Mouse (Mus musculus): ENCODE results near the gene Pomgnt2. TPM values are rescaled to one million over a fixed set of nuclear protein-coding genes. Genes with fewer than 3 reads are reported as not detected.

Gene Pomgnt2
- polyA plus RNA-seq, 1 experiment: 30.0 TPM

DNA sequence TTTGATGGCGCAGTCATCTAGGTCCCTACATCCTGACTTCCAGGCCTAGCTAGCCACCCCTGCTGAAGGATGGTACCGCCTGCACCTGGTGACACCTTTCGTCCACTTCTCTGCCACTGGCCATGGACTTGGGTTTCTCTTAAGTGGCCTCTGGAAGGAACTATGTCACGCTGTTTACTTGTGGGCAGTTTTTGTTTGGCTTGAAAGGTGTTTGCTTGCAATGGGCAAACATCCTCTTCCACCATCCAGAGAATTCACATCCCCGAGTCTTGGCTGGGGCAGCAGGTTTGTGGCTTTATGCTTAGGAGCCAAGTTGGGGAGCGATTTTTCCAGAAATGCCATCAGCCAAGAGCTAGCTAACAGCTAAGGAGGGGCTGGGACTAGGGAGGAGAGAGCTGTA, 44.3 kb downstream of the Pomgnt2 start:
- Histone ChIP-seq H3K4me1 (ENCODE audit: control insufficient read depth, insufficient read depth, low read length) (peaks cover 4% of the 10 kb centered on the region), H3K4me3 (ENCODE audit: insufficient read depth, low read length) (no peak overlapping the region), H3K27ac (ENCODE audit: insufficient read depth, low read length) (no peak overlapping the region)
- TF ChIP-seq POLR2A (IDR thresholded peaks at IDR 0.05; ENCODE audit: extremely low read depth, insufficient read depth, low read length) (no peak), CTCF (IDR thresholded peaks at IDR 0.05; ENCODE audit: extremely low read depth, insufficient read depth, low read length) (no peak)

DNA sequence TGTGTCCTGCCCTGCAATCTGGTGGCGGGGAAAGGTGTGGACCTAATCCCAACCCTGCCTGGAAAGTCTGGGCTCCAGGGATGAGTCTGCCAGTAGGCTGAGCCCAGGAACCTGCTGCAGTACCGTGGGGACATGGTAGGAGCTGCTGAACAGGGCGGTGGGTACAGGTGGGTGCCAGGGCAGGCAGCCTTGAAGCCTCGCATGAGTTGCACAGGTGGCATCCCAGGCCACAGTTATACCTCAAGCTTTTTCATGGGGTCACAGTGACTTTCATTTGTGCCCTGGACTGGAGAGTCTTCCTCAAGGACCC, 45.8 kb downstream of the Pomgnt2 start:
- H3K27ac ChIP-seq (ENCODE audit: insufficient read depth, low read length): peak overlapping the region; percentile 45
- peak overlapping the region; percentile 43 for H3K4me3 ChIP-seq (ENCODE audit: insufficient read depth, low read length)

DNA sequence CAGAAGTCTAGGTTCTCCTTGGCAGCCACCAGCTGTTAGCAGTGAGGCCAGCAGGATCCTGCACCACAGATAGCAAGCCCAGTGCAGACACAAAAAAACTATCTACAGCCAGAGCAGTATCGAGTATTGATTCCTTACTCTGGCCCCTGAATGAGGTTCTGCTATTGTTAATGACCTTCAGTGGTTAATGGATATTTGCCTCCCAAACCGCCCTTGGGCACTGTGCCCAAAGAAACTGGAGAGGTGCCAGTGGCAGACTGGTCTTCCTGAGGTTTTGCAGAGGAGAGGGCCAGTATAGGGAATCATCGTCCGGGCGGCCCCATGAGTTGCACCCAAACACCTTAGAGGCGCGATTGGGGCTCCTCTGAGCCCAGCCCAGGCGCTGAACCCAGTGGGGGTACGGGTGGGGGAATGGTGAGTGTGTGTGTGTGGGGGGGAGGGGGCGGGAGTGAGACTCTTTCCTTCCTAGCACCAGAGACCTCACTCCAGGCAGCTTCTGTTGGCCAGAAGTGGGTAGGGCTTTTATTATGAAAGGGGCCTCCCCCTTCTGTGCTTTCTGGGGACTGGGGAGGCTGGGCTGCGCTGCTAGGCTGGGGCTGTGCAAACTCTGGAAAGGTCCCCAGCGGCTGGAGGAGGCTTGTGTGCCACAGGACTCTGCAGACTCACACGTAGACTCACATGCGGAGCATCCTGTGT, 46.3 kb downstream of the Pomgnt2 start, which contains the start of gene Fam198a:
Gene Fam198a, plus strand, starts transcription at position 571 of the 696 bp plus-strand sequence.
- H3K4me3 ChIP-seq (ENCODE audit: insufficient read depth, low read length): peak within 1 kb of the TSS; percentile 43
- TF ChIP-seq POLR2A (IDR thresholded peaks at IDR 0.05; ENCODE audit: extremely low read depth, insufficient read depth, low read length): no peak; the same call in 1 of the 2 replicates
- TF ChIP-seq CTCF (IDR thresholded peaks at IDR 0.05; ENCODE audit: extremely low read depth, insufficient read depth, low read length): no peak
- H3K4me1 ChIP-seq (ENCODE audit: control insufficient read depth, insufficient read depth, low read length): no peaks in the 10 kb centered on the region
- H3K27ac ChIP-seq (ENCODE audit: insufficient read depth, low read length): peak within 1 kb of the TSS; percentile 45

More for the DNA sequence above, 45.8 kb downstream of the Pomgnt2 start:
- H3K4me1 ChIP-seq (ENCODE audit: control insufficient read depth, insufficient read depth, low read length): peaks cover under 1% of the 10 kb centered on the region; the same call in 1 of the 2 replicates
- TF ChIP-seq POLR2A (IDR thresholded peaks at IDR 0.05; ENCODE audit: extremely low read depth, insufficient read depth, low read length): no peak
- no peak for TF ChIP-seq CTCF (IDR thresholded peaks at IDR 0.05; ENCODE audit: extremely low read depth, insufficient read depth, low read length)

DNA sequence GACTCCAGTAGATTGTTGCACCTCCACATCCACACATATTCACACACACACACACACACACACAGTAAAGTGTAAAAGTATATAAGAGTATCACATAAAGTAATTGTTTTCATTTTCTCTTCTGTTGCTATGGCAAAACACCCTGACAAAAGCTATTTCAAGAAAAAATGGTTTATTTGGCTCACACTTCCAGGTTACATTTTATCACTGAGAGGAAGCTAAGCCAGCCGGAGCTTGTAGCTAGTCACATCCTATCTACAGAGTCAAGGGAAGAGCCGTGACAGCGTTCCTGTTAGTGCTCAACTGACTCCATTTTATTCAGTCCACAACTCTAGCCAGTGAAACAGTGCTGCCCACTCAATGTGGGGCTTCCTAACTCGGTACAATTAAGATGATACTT, 48.5 kb downstream of the Pomgnt2 start:
- no peak overlapping the region for H3K27ac ChIP-seq (ENCODE audit: insufficient read depth, low read length)
- no peak overlapping the region for H3K4me3 ChIP-seq (ENCODE audit: insufficient read depth, low read length)
- H3K4me1 ChIP-seq (ENCODE audit: control insufficient read depth, insufficient read depth, low read length): no peaks in the 10 kb centered on the region
- TF ChIP-seq POLR2A (IDR thresholded peaks at IDR 0.05; ENCODE audit: extremely low read depth, insufficient read depth, low read length) (no peak), CTCF (IDR thresholded peaks at IDR 0.05; ENCODE audit: extremely low read depth, insufficient read depth, low read length) (no peak)

DNA sequence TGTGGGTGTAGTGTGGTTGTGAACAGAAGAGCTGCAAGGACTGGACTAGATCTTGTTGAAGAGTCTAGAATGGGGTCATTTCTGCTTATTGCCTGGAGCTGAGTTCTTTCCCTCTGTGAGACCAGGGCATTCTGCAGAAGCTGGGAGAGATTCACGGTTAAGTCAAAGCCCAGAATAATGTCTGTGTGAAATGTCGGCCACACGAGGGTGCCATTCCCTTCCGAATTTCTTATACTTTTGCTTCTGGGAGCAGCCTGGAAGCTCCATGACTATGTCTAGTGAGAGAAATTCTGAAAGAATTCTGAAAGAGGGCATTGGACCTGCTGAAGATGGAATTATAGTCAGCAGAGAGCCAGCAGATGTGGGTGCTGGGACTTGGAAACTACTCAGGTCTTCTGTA, 49.1 kb downstream of the Pomgnt2 start:
- TF ChIP-seq POLR2A (IDR thresholded peaks at IDR 0.05; ENCODE audit: extremely low read depth, insufficient read depth, low read length): no peak
- peak; percentile 73 for TF ChIP-seq CTCF (IDR thresholded peaks at IDR 0.05; ENCODE audit: extremely low read depth, insufficient read depth, low read length)
- no peak overlapping the region for H3K4me3 ChIP-seq (ENCODE audit: insufficient read depth, low read length)
- no peak overlapping the region for H3K27ac ChIP-seq (ENCODE audit: insufficient read depth, low read length)
- H3K4me1 ChIP-seq (ENCODE audit: control insufficient read depth, insufficient read depth, low read length): no peaks in the 10 kb centered on the region

DNA sequence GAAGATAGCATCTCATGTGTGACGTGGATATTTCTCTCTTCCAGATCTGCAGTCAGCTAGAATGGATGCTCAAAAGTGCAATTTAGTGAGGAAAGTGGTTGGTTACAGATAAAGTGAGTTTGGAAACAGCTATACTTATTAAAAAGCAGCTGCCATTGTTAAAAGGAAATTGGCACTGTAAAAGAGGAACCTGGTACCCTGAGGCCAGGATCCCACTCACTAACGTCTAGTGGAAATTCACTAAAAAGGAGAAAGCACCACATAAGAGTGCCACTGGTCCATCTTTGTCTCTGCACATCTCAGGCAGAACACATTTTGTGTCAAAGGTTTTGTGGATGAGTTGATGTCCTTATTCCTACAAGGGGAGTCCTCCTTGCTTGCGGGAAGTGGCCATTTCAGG, 53.3 kb downstream of the Pomgnt2 start:
- no peaks in the 10 kb centered on the region for H3K4me1 ChIP-seq (ENCODE audit: control insufficient read depth, insufficient read depth, low read length)
- TF ChIP-seq CTCF (IDR thresholded peaks at IDR 0.05; ENCODE audit: extremely low read depth, insufficient read depth, low read length) (no peak), POLR2A (IDR thresholded peaks at IDR 0.05; ENCODE audit: extremely low read depth, insufficient read depth, low read length) (no peak)
- no peak overlapping the region for H3K27ac ChIP-seq (ENCODE audit: insufficient read depth, low read length)
- H3K4me3 ChIP-seq (ENCODE audit: insufficient read depth, low read length): no peak overlapping the region

DNA sequence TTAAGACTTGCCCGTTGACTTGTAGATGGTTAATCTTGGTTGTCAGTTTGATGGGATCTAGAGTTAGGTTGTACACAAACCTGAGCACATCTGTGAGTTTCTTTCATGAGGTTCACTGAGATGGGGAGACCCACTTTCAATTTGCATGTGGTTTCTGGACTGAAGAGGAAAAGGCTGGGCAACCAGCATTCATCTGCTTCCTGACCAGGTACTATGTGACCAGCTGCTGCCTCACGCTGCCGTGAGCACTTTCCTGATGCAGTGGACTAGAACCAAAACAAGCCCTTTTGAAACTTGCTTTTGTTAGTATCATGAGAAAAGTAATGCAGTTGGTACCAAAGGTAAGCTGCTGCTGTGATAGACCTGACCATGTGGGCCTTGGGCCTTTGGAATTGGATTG, 53.9 kb downstream of the Pomgnt2 start:
- no peak overlapping the region for H3K4me3 ChIP-seq (ENCODE audit: insufficient read depth, low read length)
- no peak for TF ChIP-seq CTCF (IDR thresholded peaks at IDR 0.05; ENCODE audit: extremely low read depth, insufficient read depth, low read length)
- no peak for TF ChIP-seq POLR2A (IDR thresholded peaks at IDR 0.05; ENCODE audit: extremely low read depth, insufficient read depth, low read length)
- no peak overlapping the region for H3K27ac ChIP-seq (ENCODE audit: insufficient read depth, low read length)
- H3K4me1 ChIP-seq (ENCODE audit: control insufficient read depth, insufficient read depth, low read length): no peaks in the 10 kb centered on the region

DNA sequence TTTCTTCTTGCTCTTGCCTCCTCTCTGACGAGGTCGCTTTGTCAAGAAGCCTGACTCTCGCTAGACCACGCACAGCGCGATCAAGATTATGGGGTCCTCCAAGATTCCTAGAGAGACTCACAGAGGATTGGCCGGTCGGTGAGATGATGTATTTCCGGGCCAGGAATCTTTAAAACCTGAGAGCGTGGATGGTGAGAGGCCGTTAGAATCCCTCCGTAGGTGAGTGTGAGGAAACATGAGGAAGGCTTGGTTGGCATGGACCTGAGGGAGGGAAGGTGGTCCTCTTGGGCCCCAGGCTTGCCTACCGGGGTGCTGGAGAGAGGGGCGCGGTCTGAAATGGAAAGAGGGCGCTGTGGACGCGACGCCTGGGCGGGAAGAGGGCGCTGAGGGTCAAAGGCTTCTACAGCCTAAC, 59.0 kb downstream of the Pomgnt2 start:
- H3K27ac ChIP-seq (ENCODE audit: insufficient read depth, low read length): no peak overlapping the region
- peak overlapping the region; percentile 53 for H3K4me3 ChIP-seq (ENCODE audit: insufficient read depth, low read length)
- TF ChIP-seq CTCF (IDR thresholded peaks at IDR 0.05; ENCODE audit: extremely low read depth, insufficient read depth, low read length) (no peak), POLR2A (IDR thresholded peaks at IDR 0.05; ENCODE audit: extremely low read depth, insufficient read depth, low read length) (0 out of 2 replicates have a peak, but pooled peaks have one; percentile 11)
- no peaks in the 10 kb centered on the region for H3K4me1 ChIP-seq (ENCODE audit: control insufficient read depth, insufficient read depth, low read length)

DNA sequence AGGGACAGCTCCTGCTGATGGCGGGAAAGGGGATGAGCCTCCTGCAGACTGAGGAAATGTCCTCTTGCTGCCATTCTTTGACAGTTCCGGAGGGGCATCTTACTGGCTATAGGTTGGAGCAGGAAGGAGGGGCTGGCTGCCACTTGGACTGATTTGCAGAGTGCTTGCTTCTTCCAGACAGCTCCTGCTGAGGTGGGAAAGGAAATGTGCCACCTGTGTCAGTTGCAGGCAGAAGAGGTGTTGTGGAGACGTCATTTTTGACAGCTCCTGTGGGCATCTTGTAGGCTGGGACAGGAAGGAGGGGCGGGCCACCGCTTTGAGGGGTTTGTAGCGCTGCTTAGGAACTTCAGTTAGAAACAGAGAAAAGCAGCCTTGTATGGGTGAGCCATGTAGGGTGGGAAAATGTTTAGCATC, 59.5 kb downstream of the Pomgnt2 start:
- Histone ChIP-seq H3K4me1 (ENCODE audit: control insufficient read depth, insufficient read depth, low read length) (no peaks in the 10 kb centered on the region), H3K4me3 (ENCODE audit: insufficient read depth, low read length) (peak overlapping the region; percentile 53), H3K27ac (ENCODE audit: insufficient read depth, low read length) (no peak overlapping the region)
- TF ChIP-seq POLR2A (IDR thresholded peaks at IDR 0.05; ENCODE audit: extremely low read depth, insufficient read depth, low read length) (no peak), CTCF (IDR thresholded peaks at IDR 0.05; ENCODE audit: extremely low read depth, insufficient read depth, low read length) (no peak)

DNA sequence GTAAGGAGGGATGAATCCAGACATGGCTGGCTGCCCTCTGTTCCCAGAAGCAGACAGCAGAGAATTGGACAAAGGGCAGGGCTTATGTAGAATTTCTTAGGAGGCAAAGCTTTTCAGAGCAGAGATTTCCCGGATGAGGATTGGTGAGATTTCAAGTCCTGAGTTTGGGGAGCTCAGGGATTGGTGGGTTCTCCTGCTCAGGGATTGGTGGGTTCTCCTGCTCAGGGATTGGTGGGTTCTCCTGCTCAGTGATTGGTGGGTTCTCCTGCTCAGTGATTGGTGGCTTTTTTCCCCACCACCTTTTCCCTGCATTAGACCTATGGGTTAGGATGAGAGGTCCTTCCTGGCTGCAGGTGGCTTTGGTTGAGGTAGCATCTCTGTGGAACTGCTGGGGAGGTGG, 60.0 kb downstream of the Pomgnt2 start:
- TF ChIP-seq POLR2A (IDR thresholded peaks at IDR 0.05; ENCODE audit: extremely low read depth, insufficient read depth, low read length) (no peak), CTCF (IDR thresholded peaks at IDR 0.05; ENCODE audit: extremely low read depth, insufficient read depth, low read length) (no peak)
- Histone ChIP-seq H3K27ac (ENCODE audit: insufficient read depth, low read length) (no peak overlapping the region), H3K4me1 (ENCODE audit: control insufficient read depth, insufficient read depth, low read length) (no peaks in the 10 kb centered on the region), H3K4me3 (ENCODE audit: insufficient read depth, low read length) (peak overlapping the region; percentile 53; the same call in 1 of the 2 replicates)
